Mouse (Mus musculus): ENCODE results near the gene Nudt7. TPM values are rescaled to one million over a fixed set of nuclear protein-coding genes. Genes with fewer than 3 reads are reported as not detected.

Nudt7 gene
- polyA plus RNA-seq (2017; shearing (Covaris generic)) = 29.1 TPM

DNA sequence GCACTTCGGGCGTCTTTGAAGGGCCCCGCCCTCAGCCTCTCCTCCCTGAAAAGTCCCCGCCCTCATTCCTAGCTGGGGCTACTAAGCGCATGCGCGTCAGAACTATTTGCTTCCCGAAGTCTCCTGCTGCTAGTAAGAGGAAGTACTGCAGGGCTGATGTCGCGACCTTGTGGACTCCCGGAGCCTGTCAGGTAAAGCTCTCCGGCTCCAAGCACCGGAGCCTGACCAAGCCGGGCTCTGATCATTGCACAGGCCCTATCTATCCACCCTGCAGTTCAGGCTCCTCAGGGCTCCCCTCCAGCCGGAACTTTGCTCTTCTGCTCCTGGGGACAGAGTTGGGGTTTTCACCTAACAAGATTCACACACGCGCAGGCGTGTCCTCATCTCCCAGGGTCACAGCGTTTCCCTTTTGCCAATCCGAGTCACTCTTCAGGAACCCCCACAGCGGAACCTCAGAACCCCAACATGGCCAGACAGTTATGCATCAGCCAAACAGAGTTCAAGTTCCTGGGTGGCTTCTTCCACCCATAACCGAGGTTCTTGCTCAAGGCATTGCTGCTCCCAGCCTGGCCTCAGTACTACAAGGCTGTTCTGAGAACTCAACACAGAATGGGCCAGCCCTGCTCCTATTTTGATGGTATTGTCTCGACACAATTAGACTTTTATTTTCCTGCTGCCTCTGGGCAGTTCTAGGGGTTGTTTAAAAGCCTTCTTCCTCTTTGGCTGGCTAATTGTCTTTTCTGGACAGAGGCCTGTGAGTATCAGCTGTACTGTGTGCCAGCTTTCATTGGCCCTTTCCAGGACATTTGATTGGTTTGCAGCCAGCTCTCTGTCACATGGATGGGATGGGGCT lies at the start of gene Nudt7:
TSS of gene Nudt7 (plus strand) at position 48 of the 853 bp plus-strand sequence.

Other genes with a start within 250 kb of the Nudt7 start
- 0.07 TPM for gene Vat1l, start 72.1 kb downstream of the Nudt7 start, polyA plus RNA-seq (2017; shearing (Covaris generic))

Measured in activated CD4-positive, CD25-positive, alpha-beta regulatory T cell, adult 9 weeks (primary cell).